8 mouse cellular contexts compared by ENCODE assay signal in genomic region chrX:106920828-106921619, GRCm38 (mm10). TPM values are rescaled to one million over a fixed set of nuclear protein-coding genes. Genes with fewer than 3 reads are reported as not detected.
DNase-seq lines count a peak whose midpoint lies in the region; ATAC-seq and TF ChIP-seq lines count a peak whose summit lies in the region.

No protein-coding gene starts in this region.

- no peaks in the 10 kb centered on the region for H3K79me2 ChIP-seq in myocyte (ENCODE audit: control insufficient read depth, insufficient read depth)

- peak overlapping the region; percentile 57 for H3K4me3 ChIP-seq in layer of hippocampus, adult 2 months
- H3K4me3 ChIP-seq in hindbrain, postnatal 0 days (ENCODE audit: low read length): peak overlapping the region; percentile 44
- H3K4me3 ChIP-seq in myocyte: peak overlapping the region; percentile 23

- H3ac ChIP-seq in myocyte (ENCODE audit: control insufficient read depth, insufficient read length): no peak overlapping the region

- H3K4me1 ChIP-seq in hindbrain, postnatal 0 days (ENCODE audit: insufficient read depth, low read length): no peaks in the 10 kb centered on the region

- no peak for DNase-seq in layer of hippocampus, adult 2 months (ENCODE audit: low spot score in 2 of 2)
- DNase-seq in layer of hippocampus, adult 9-11 months: no peak
- peak; percentile 30 for DNase-seq in embryo, embryonic 10.5 days (ENCODE audit: low spot score)
- no peak for DNase-seq in hindbrain, postnatal 0 days (ENCODE audit: low spot score)
- no peak for DNase-seq in cerebellum, adult 18-20 months
- no peak for DNase-seq in adrenal gland, postnatal 14 days
- DNase-seq in right cerebral cortex, postnatal 14 days: no peak

- no peak for TF ChIP-seq CTCF in layer of hippocampus, adult 2 months (conservative IDR thresholded peaks at IDR 0.05)
- TF ChIP-seq CTCF in hindbrain, postnatal 0 days (IDR thresholded peaks at IDR 0.05; ENCODE audit: low read depth): no peak

- H3K36me3 ChIP-seq in hindbrain, postnatal 0 days (ENCODE audit: insufficient read depth, low read length): no peaks in the 10 kb centered on the region
- H3K36me3 ChIP-seq in myocyte (ENCODE audit: control insufficient read depth, insufficient read depth): no peaks in the 10 kb centered on the region

- ATAC-seq in hindbrain, postnatal 0 days: no peak

- peak overlapping the region; percentile 44 for H3K9ac ChIP-seq in hindbrain, postnatal 0 days (replicated peaks; ENCODE audit: low read length)

- TF ChIP-seq POLR2A in myocyte (IDR thresholded peaks at IDR 0.05; ENCODE audit: insufficient read length, low read depth): no peak

- H3K4me2 ChIP-seq in hindbrain, postnatal 0 days (ENCODE audit: low read depth, low read length): peak overlapping the region; percentile 50
- H3K4me2 ChIP-seq in myocyte (ENCODE audit: low read depth): peak overlapping the region; percentile 49

- peak overlapping the region; percentile 73; the same call in 1 of the 2 replicates for H3K27ac ChIP-seq in layer of hippocampus, adult 2 months
- H3K27ac ChIP-seq in hindbrain, postnatal 0 days: no peak overlapping the region; the same call in 1 of the 2 replicates

- no peaks in the 10 kb centered on the region for H3K27me3 ChIP-seq in hindbrain, postnatal 0 days (ENCODE audit: insufficient read depth, low read length)
- no peaks in the 10 kb centered on the region for H3K27me3 ChIP-seq in myocyte (ENCODE audit: control insufficient read depth, insufficient read depth, insufficient read length)

- no peaks in the 10 kb centered on the region for H3K9me3 ChIP-seq in hindbrain, postnatal 0 days (ENCODE audit: low read length)

- WGBS in hindbrain, postnatal 0 days: 16% methylated on average over 9 of the region's 9 CpGs

TF ChIP-seq in myocyte, 11 proteins besides CTCF, POLR2A, EP300 and RAD21:
- no peak for TF ChIP-seq SRF (IDR thresholded peaks at IDR 0.05; ENCODE audit: control insufficient read depth, insufficient read length, low read depth)
- no peak for TF ChIP-seq E2F4 (IDR thresholded peaks at IDR 0.05; ENCODE audit: insufficient read depth)
- TF ChIP-seq TCF3 (IDR thresholded peaks at IDR 0.05; ENCODE audit: insufficient read length, low read depth): no peak
- no peak for TF ChIP-seq REST (IDR thresholded peaks at IDR 0.05; ENCODE audit: insufficient read depth, insufficient read length)
- TF ChIP-seq POLR2AphosphoS2 (IDR thresholded peaks at IDR 0.05; ENCODE audit: insufficient read length, low read depth): no peak
- TF ChIP-seq MYOD1 (IDR thresholded peaks at IDR 0.05; ENCODE audit: control insufficient read depth in 1 of 3, insufficient read length in 2 of 3, low read depth in 2 of 3): no peak
- TF ChIP-seq USF1 (IDR thresholded peaks at IDR 0.05; ENCODE audit: low read depth): no peak
- no peak for TF ChIP-seq CEBPB (IDR thresholded peaks at IDR 0.05; ENCODE audit: insufficient read depth, poor library complexity, severe bottlenecking)
- TF ChIP-seq TCF12 (IDR thresholded peaks at IDR 0.05; ENCODE audit: insufficient read depth, poor library complexity, severe bottlenecking): no peak
- no peak for TF ChIP-seq MYOG (IDR thresholded peaks at IDR 0.05; ENCODE audit: control insufficient read depth in 1 of 3, insufficient read depth in 1 of 3, insufficient read length in 2 of 3, low read depth in 2 of 3)
- no peak for TF ChIP-seq MAX (IDR thresholded peaks at IDR 0.05; ENCODE audit: low read depth)

RNA-seq across cellular contexts. Expression of gene Lpar4, which starts 0.6 kb away (rescaled TPM):
- total RNA-seq in layer of hippocampus, adult 2 months (2021): 1 to 10 TPM; 3.2 to 3.3 TPM
- total RNA-seq in hindbrain, postnatal 0 days (2014; rRNA removed): 3.7 and 4.3 TPM in 2 replicates
- polyA plus RNA-seq in hindbrain, postnatal 0 days (2015; fragmentation: Nextera tagmentation; extraction: Ambion mirVana): 4.8 and 5.1 TPM in 2 replicates
- polyA plus RNA-seq in myocyte (2012; fragmentation: generic; extraction: Trizol): 0.61 TPM
- total RNA-seq in adrenal gland, postnatal 14 days (2021): 3.7 and 4.9 TPM in 2 replicates
